Mouse (Mus musculus) MEL (cell line): Measurements from ENCODE around the gene Btg1.

Experiments
- CTCF ChIP-seq, 3 experiments: IDR thresholded peaks in 2 of 3; conservative IDR thresholded peaks in 1 of 3; 2 replicates each; pipeline ENCODE4 v1.5.1; 2011 to 2012; ENCODE audit warnings: low read length in 3 of 3, low read depth in 2 of 3, mild to moderate bottlenecking in 2 of 3, improper control_type of control experiment in 1 of 3, inconsistent platforms in 1 of 3, mixed read lengths in 1 of 3, moderate library complexity in 1 of 3; ENCODE audit not compliant: control insufficient read depth in 1 of 3, insufficient read depth in 1 of 3, poor library complexity in 1 of 3, severe bottlenecking in 1 of 3
- EP300 ChIP-seq, 2 experiments: IDR thresholded peaks; 2 replicates each; pipeline ENCODE4 v1.6.1; 2011; ENCODE audit warnings: improper control_type of control experiment in 2 of 2, low read length in 2 of 2, low read depth in 1 of 2, mild to moderate bottlenecking in 1 of 2
- GATA1 ChIP-seq: IDR thresholded peaks from 2 replicates; pipeline ENCODE4 v1.6.1; 2011; ENCODE audit warnings: low read depth, low read length, improper control_type of control experiment
- NRF1 ChIP-seq: IDR thresholded peaks from 2 replicates; pipeline ENCODE4 v1.6.1; 2014; ENCODE audit warnings: low read depth, mild to moderate bottlenecking, inconsistent platforms, low read length, improper control_type of control experiment, moderate library complexity; ENCODE audit not compliant: poor library complexity, insufficient read depth, severe bottlenecking
- POLR2A ChIP-seq, 2 experiments: IDR thresholded peaks; 2 replicates each; pipeline ENCODE4 v1.6.1; 2011 to 2012; ENCODE audit warnings: low read length in 2 of 2, mild to moderate bottlenecking in 2 of 2, control low read depth in 1 of 2, improper control_type of control experiment in 1 of 2, low read depth in 1 of 2, moderate library complexity in 1 of 2; ENCODE audit not compliant: control insufficient read depth in 1 of 2, insufficient read depth in 1 of 2, poor library complexity in 1 of 2
- POLR2AphosphoS2 ChIP-seq: IDR thresholded peaks from 2 replicates; pipeline ENCODE4 v1.6.1; 2011; ENCODE audit warnings: low read length, improper control_type of control experiment
- POLR2AphosphoS5 ChIP-seq: IDR thresholded peaks from 2 replicates; pipeline ENCODE4 v1.6.1; 2012; ENCODE audit warnings: low read depth, borderline replicate concordance, mild to moderate bottlenecking, inconsistent platforms, low read length, moderate library complexity, mixed read lengths
- RAD21 ChIP-seq: IDR thresholded peaks from 2 replicates; pipeline ENCODE4 v1.6.1; 2011; ENCODE audit warnings: mild to moderate bottlenecking, low read depth, low read length, improper control_type of control experiment
- RCOR1 ChIP-seq: IDR thresholded peaks from 2 replicates; pipeline ENCODE4 v1.6.1; 2012; ENCODE audit warnings: low read depth, mild to moderate bottlenecking, inconsistent platforms, low read length, improper control_type of control experiment
- UBTF ChIP-seq: IDR thresholded peaks from 2 replicates; pipeline ENCODE4 v1.6.1; 2012; ENCODE audit warnings: low read depth, mild to moderate bottlenecking, inconsistent platforms, low read length, improper control_type of control experiment, moderate library complexity, borderline replicate concordance; ENCODE audit not compliant: insufficient read depth
- ZC3H11A ChIP-seq: IDR thresholded peaks from 2 replicates; pipeline ENCODE4 v1.6.1; 2012; ENCODE audit warnings: low read depth, mild to moderate bottlenecking, inconsistent platforms, low read length, improper control_type of control experiment
- ZKSCAN1 ChIP-seq: IDR thresholded peaks from 2 replicates; pipeline ENCODE4 v1.6.1; 2012; ENCODE audit warnings: low read depth, mild to moderate bottlenecking, inconsistent platforms, low read length, improper control_type of control experiment, moderate library complexity
- ZNF384 ChIP-seq: IDR thresholded peaks from 2 replicates; pipeline ENCODE4 v1.6.1; 2012; ENCODE audit warnings: low read depth, mild to moderate bottlenecking, inconsistent platforms, low read length, improper control_type of control experiment

- no peak for TF ChIP-seq POLR2AphosphoS5
- TF ChIP-seq GATA1: no peak
- TF ChIP-seq POLR2A (IDR thresholded peaks at IDR 0.05; ENCODE audit: control insufficient read depth in 1 of 2, insufficient read depth in 1 of 2, low read depth in 1 of 2, low read length in 2 of 2, poor library complexity in 1 of 2): no peak
- TF ChIP-seq ZC3H11A: no peak; the same call in 1 of the 2 replicates
- no peak for TF ChIP-seq POLR2AphosphoS2
- TF ChIP-seq UBTF: no peak
- TF ChIP-seq CTCF (IDR thresholded peaks at IDR 0.05 in 2 of 3, conservative IDR thresholded peaks at IDR 0.05 in 1 of 3; ENCODE audit: control insufficient read depth in 1 of 3, insufficient read depth in 1 of 3, low read depth in 2 of 3, low read length in 3 of 3, poor library complexity in 1 of 3, severe bottlenecking in 1 of 3): no peak
- TF ChIP-seq EP300 (IDR thresholded peaks at IDR 0.05; ENCODE audit: low read depth in 1 of 2, low read length in 2 of 2): peak in 1 of 2 experiments; percentile 20; a peak in 1 of 4 replicates
- no peak for TF ChIP-seq NRF1
- TF ChIP-seq ZNF384: no peak
- no peak for TF ChIP-seq ZKSCAN1
- no peak for TF ChIP-seq RAD21
- 0 out of 2 replicates have a peak, but pooled peaks have one; percentile 7 for TF ChIP-seq RCOR1
These were observed 3.4 kb downstream of the Btg1 start for GRCm38 (mm10) chr10:96619951-96620889.
